Mouse (Mus musculus) testis, adult 2 months (tissue): Measurements from ENCODE around the gene Gm3139. TPM values are rescaled to one million over a fixed set of nuclear protein-coding genes. Genes with fewer than 3 reads are reported as not detected.
"Not testable (repeated sequence)": the region's sequence is repeated elsewhere in the genome, so short reads cannot be mapped to it uniquely, and the experiment has no call there.

Experiments used
- H3K27ac ChIP-seq: fragments of 200-500 bp; 2 replicates; pipeline ENCODE4 v1.5.1; 2012; ENCODE audit warnings: low read depth, low read length; ENCODE audit not compliant: control insufficient read depth, insufficient read depth
- H3K27me3 ChIP-seq: fragments of 200-500 bp; 2 replicates; pipeline ENCODE4 v1.6.1; 2012; ENCODE audit warnings: mild to moderate bottlenecking, low read length, moderate library complexity; ENCODE audit not compliant: control insufficient read depth, insufficient read depth
- H3K36me3 ChIP-seq: fragments of 200-500 bp; 2 replicates; pipeline ENCODE4 v1.6.1; 2012; ENCODE audit warnings: mild to moderate bottlenecking, low read length; ENCODE audit not compliant: control insufficient read depth, insufficient read depth
- H3K4me1 ChIP-seq: fragments of 200-500 bp; 2 replicates; pipeline ENCODE4 v1.6.1; 2012; ENCODE audit warnings: low read length; ENCODE audit not compliant: control insufficient read depth, insufficient read depth
- H3K4me3 ChIP-seq: fragments of 200-500 bp; 2 replicates; pipeline ENCODE4 v1.5.1; 2012; ENCODE audit warnings: low read depth, mild to moderate bottlenecking, low read length, moderate library complexity, mixed read lengths; ENCODE audit not compliant: control insufficient read depth
- polyA plus RNA-seq: library from polyadenylated mRNA; depleted of rRNA; stranded (reverse); fragments of >200 nt; gene quantifications from 2 replicates; pipeline ENCODE4 v1.2.3, GENCODE M21; 2012; rRNA removed

Gm3139 gene
- polyA plus RNA-seq, result not detected in 2 replicates

GRCm38 (mm10) chr5:94525987-94526386 is at the start of gene Gm3139:
Gm3139 (plus strand) TSS chr5:94526287.
- not testable (repeated sequence) for H3K4me3 ChIP-seq, H3K27ac ChIP-seq, H3K27me3 ChIP-seq, H3K36me3 ChIP-seq, H3K4me1 ChIP-seq

Other genes with a start within 250 kb of the Gm3139 start
- gene A430089I19Rik, start 219.5 kb upstream of the Gm3139 start, polyA plus RNA-seq, result not detected in 2 replicates
- not detected in 2 replicates for gene Gm6502, start 211.9 kb upstream of the Gm3139 start, polyA plus RNA-seq
- gene AA792892, start 186.5 kb upstream of the Gm3139 start, polyA plus RNA-seq, result not detected in 2 replicates
- gene Gm7682, start 80.5 kb upstream of the Gm3139 start, polyA plus RNA-seq, result not detected in 2 replicates
- gene Gm3147, start 90.1 kb downstream of the Gm3139 start, polyA plus RNA-seq, result not detected in 2 replicates
- not detected in 2 replicates for gene Gm6509, start 97.7 kb downstream of the Gm3139 start, polyA plus RNA-seq
- not detected in 2 replicates for gene Gm6205, start 122.1 kb downstream of the Gm3139 start, polyA plus RNA-seq